Mouse (Mus musculus) liver, embryonic 12.5 days (tissue): ENCODE results near the gene Insl6. TPM values are rescaled to one million over a fixed set of nuclear protein-coding genes. Genes with fewer than 3 reads are reported as not detected.

Source experiments
- ATAC-seq: fragments of 200-750 bp; cut with Nextera tagmentation; 2 replicates; pipeline ENCODE4 v1.8.0; 2017; ENCODE audit warnings: moderate number of reproducible peaks, mild to moderate bottlenecking, moderate library complexity
- H3K27ac ChIP-seq: fragments of 300-500 bp; sonication (generic); 2 replicates; pipeline ENCODE4 v1.5.1; 2016; ENCODE audit warnings: mild to moderate bottlenecking
- H3K27me3 ChIP-seq: fragments of 300-500 bp; sonication (generic); replicated peaks from 2 replicates; pipeline ENCODE4 v1.6.1; 2016; ENCODE audit warnings: mild to moderate bottlenecking, moderate library complexity
- H3K36me3 ChIP-seq: fragments of 300-500 bp; sonication (generic); 2 replicates; pipeline ENCODE4 v1.6.1; 2016; ENCODE audit warnings: mild to moderate bottlenecking, moderate library complexity
- H3K4me1 ChIP-seq: fragments of 300-500 bp; sonication (generic); 2 replicates; pipeline ENCODE4 v1.6.1; 2016
- H3K4me2 ChIP-seq: fragments of 300-500 bp; sonication (generic); 2 replicates; pipeline ENCODE4 v1.6.1; 2016; ENCODE audit warnings: mild to moderate bottlenecking, moderate library complexity
- H3K4me3 ChIP-seq: fragments of 300-500 bp; sonication (generic); 2 replicates; pipeline ENCODE4 v1.5.1; 2016; ENCODE audit warnings: mild to moderate bottlenecking, moderate library complexity
- H3K9ac ChIP-seq: fragments of 300-500 bp; sonication (generic); 2 replicates; pipeline ENCODE4 v1.6.1; 2016; ENCODE audit warnings: mild to moderate bottlenecking, moderate library complexity
- H3K9me3 ChIP-seq: fragments of 300-500 bp; sonication (generic); replicated peaks from 2 replicates; pipeline ENCODE4 v1.6.1; 2016; ENCODE audit warnings: mild to moderate bottlenecking, moderate library complexity
- WGBS: fragments of 180-500 bp; shearing (Covaris S2); methylation state at CpG from one replicate; pipeline ENCODE4 v1.1.7; 2016; ENCODE audit not compliant: insufficient replicate concordance; 5-methylcytosine and 5-hydroxymethylcytosine counted together
- polyA plus RNA-seq: library from polyadenylated mRNA; unstranded; fragments of >200 nt; fragmentation: Nextera tagmentation; extraction: Ambion mirVana; gene quantifications from 2 replicates; pipeline ENCODE4 v1.2.1, GENCODE M21; 2016

Insl6 gene
- polyA plus RNA-seq, 1 experiment from 2014 or later = 0.89 TPM

- Histone ChIP-seq H3K27me3 (no peaks in the 10 kb centered on the region), H3K4me2 (no peak overlapping the region), H3K4me1 (no peaks in the 10 kb centered on the region), H3K9me3 (no peaks in the 10 kb centered on the region), H3K4me3 (no peak overlapping the region), H3K9ac (no peak overlapping the region), H3K27ac (no peak overlapping the region), H3K36me3 (peaks cover 88% of the 10 kb centered on the region)
- 85% methylated on average over 2 of the region's 2 CpGs for WGBS
- no peak for ATAC-seq
These were observed 23.0 kb downstream of the Insl6 start for GRCm38 (mm10) chr19:29302119-29302518.

GRCm38 (mm10) chr19:29300919-29301318 is 24.2 kb downstream of the Insl6 start:
- H3K27me3 ChIP-seq = no peaks in the 10 kb centered on the region
- 89% methylated on average over 13 of the region's 13 CpGs for WGBS
- H3K27ac ChIP-seq = no peak overlapping the region
- no peaks in the 10 kb centered on the region for H3K4me1 ChIP-seq
- H3K36me3 ChIP-seq = peaks cover 88% of the 10 kb centered on the region
- no peak for ATAC-seq
- no peak overlapping the region for H3K4me2 ChIP-seq
- no peak overlapping the region for H3K9ac ChIP-seq
- H3K4me3 ChIP-seq = no peak overlapping the region
- H3K9me3 ChIP-seq = no peaks in the 10 kb centered on the region

- H3K4me3 ChIP-seq = no peak overlapping the region
- no peaks in the 10 kb centered on the region for H3K9me3 ChIP-seq
- peaks cover 90% of the 10 kb centered on the region for H3K36me3 ChIP-seq
- ATAC-seq = no peak
- 95% methylated on average over 1 of the region's 1 CpGs for WGBS
- H3K27me3 ChIP-seq = no peaks in the 10 kb centered on the region
- no peak overlapping the region for H3K9ac ChIP-seq
- H3K27ac ChIP-seq = no peak overlapping the region
- no peaks in the 10 kb centered on the region for H3K4me1 ChIP-seq
- H3K4me2 ChIP-seq = no peak overlapping the region
These were observed 27.8 kb downstream of the Insl6 start for GRCm38 (mm10) chr19:29297366-29297765.

GRCm38 (mm10) chr19:29296166-29296565 is 29.0 kb downstream of the Insl6 start:
- no peak for ATAC-seq
- peaks cover 93% of the 10 kb centered on the region for H3K36me3 ChIP-seq

GRCm38 (mm10) chr19:29294756-29295155 is 30.4 kb downstream of the Insl6 start:
- no peak for ATAC-seq
- Histone ChIP-seq H3K4me2 (no peak overlapping the region), H3K4me1 (no peaks in the 10 kb centered on the region), H3K4me3 (no peak overlapping the region), H3K27ac (no peak overlapping the region), H3K27me3 (no peaks in the 10 kb centered on the region), H3K36me3 (peaks cover 91% of the 10 kb centered on the region), H3K9ac (no peak overlapping the region), H3K9me3 (no peaks in the 10 kb centered on the region)
- 71% methylated on average over 2 of the region's 2 CpGs for WGBS

More at GRCm38 (mm10) chr19:29296166-29296565, 29.0 kb downstream of the Insl6 start:
- H3K4me3 ChIP-seq = no peak overlapping the region
- H3K27me3 ChIP-seq = no peaks in the 10 kb centered on the region
- no peaks in the 10 kb centered on the region for H3K4me1 ChIP-seq
- H3K9me3 ChIP-seq = no peaks in the 10 kb centered on the region
- no peak overlapping the region for H3K4me2 ChIP-seq
- H3K27ac ChIP-seq = no peak overlapping the region
- H3K9ac ChIP-seq = no peak overlapping the region

GRCm38 (mm10) chr19:29292546-29292945 is 32.6 kb downstream of the Insl6 start:
- Histone ChIP-seq H3K9ac (no peak overlapping the region), H3K4me2 (no peak overlapping the region), H3K4me3 (no peak overlapping the region), H3K27ac (no peak overlapping the region), H3K9me3 (no peaks in the 10 kb centered on the region), H3K27me3 (no peaks in the 10 kb centered on the region), H3K4me1 (no peaks in the 10 kb centered on the region), H3K36me3 (peaks cover 85% of the 10 kb centered on the region)
- ATAC-seq = no peak
- WGBS = 81% methylated on average over 4 of the region's 4 CpGs

GRCm38 (mm10) chr19:29291532-29291931 is 33.6 kb downstream of the Insl6 start:
- Histone ChIP-seq H3K4me3 (no peak overlapping the region), H3K27me3 (no peaks in the 10 kb centered on the region), H3K9me3 (no peaks in the 10 kb centered on the region), H3K36me3 (peaks cover 82% of the 10 kb centered on the region), H3K9ac (no peak overlapping the region), H3K27ac (no peak overlapping the region), H3K4me2 (no peak overlapping the region), H3K4me1 (no peaks in the 10 kb centered on the region)
- no peak for ATAC-seq
- WGBS = 80% methylated on average over 14 of the region's 14 CpGs

- H3K27me3 ChIP-seq = no peaks in the 10 kb centered on the region
- WGBS = 83% methylated on average over 8 of the region's 8 CpGs
- H3K36me3 ChIP-seq = peaks cover 81% of the 10 kb centered on the region
- no peak overlapping the region for H3K4me2 ChIP-seq
- H3K9ac ChIP-seq = no peak overlapping the region
- ATAC-seq = no peak
- H3K4me1 ChIP-seq = no peaks in the 10 kb centered on the region
- H3K27ac ChIP-seq = no peak overlapping the region
- H3K9me3 ChIP-seq = no peaks in the 10 kb centered on the region
- no peak overlapping the region for H3K4me3 ChIP-seq
These were observed 37.3 kb downstream of the Insl6 start for GRCm38 (mm10) chr19:29287863-29288262.

- no peak overlapping the region for H3K27ac ChIP-seq
- H3K36me3 ChIP-seq = peaks cover 75% of the 10 kb centered on the region
- 60% methylated on average over 7 of the region's 7 CpGs for WGBS
- H3K9ac ChIP-seq = no peak overlapping the region
- H3K4me2 ChIP-seq = no peak overlapping the region
- ATAC-seq = no peak
- no peaks in the 10 kb centered on the region for H3K27me3 ChIP-seq
- no peak overlapping the region for H3K4me3 ChIP-seq
- no peaks in the 10 kb centered on the region for H3K4me1 ChIP-seq
- no peaks in the 10 kb centered on the region for H3K9me3 ChIP-seq
These were observed 39.7 kb downstream of the Insl6 start for GRCm38 (mm10) chr19:29285451-29285869.

GRCm38 (mm10) chr19:29278944-29279587 is 46.1 kb downstream of the Insl6 start:
- Histone ChIP-seq H3K9me3 (no peaks in the 10 kb centered on the region), H3K36me3 (peaks cover 83% of the 10 kb centered on the region), H3K4me3 (no peak overlapping the region), H3K4me1 (no peaks in the 10 kb centered on the region), H3K27ac (no peak overlapping the region), H3K4me2 (no peak overlapping the region), H3K9ac (no peak overlapping the region), H3K27me3 (no peaks in the 10 kb centered on the region)
- ATAC-seq = no peak
- 88% methylated on average over 6 of the region's 6 CpGs for WGBS

- H3K4me3 ChIP-seq = no peak overlapping the region
- H3K36me3 ChIP-seq = peaks cover 87% of the 10 kb centered on the region
- no peak overlapping the region for H3K4me2 ChIP-seq
- no peak overlapping the region for H3K9ac ChIP-seq
- 97% methylated on average over 4 of the region's 4 CpGs for WGBS
- H3K27me3 ChIP-seq = no peaks in the 10 kb centered on the region
- no peaks in the 10 kb centered on the region for H3K9me3 ChIP-seq
- H3K27ac ChIP-seq = no peak overlapping the region
- ATAC-seq = no peak
- peaks cover 7% of the 10 kb centered on the region for H3K4me1 ChIP-seq
These were observed 48.7 kb downstream of the Insl6 start for GRCm38 (mm10) chr19:29276414-29276813.

- ATAC-seq = no peak
- Histone ChIP-seq H3K9ac (no peak overlapping the region), H3K4me1 (peaks cover 27% of the 10 kb centered on the region), H3K4me3 (no peak overlapping the region), H3K36me3 (peaks cover 70% of the 10 kb centered on the region), H3K27me3 (no peaks in the 10 kb centered on the region), H3K4me2 (no peak overlapping the region), H3K27ac (no peak overlapping the region), H3K9me3 (no peaks in the 10 kb centered on the region)
- whole genome bisulfite sequencing = 75% methylated on average over 3 of the region's 3 CpGs
These were observed 52.9 kb downstream of the Insl6 start for GRCm38 (mm10) chr19:29272011-29272809.
